Mouse (Mus musculus) olfactory bulb, adult 2 months (tissue): ENCODE data around the gene Dip2c.

Experiments
- CTCF ChIP-seq: fragments of 200-500 bp; IDR thresholded peaks from 2 replicates; pipeline ENCODE4 v1.5.1; 2012; ENCODE audit warnings: low read depth, mild to moderate bottlenecking, low read length, moderate library complexity; ENCODE audit not compliant: insufficient read depth
- POLR2A ChIP-seq: fragments of 200-500 bp; IDR thresholded peaks from 2 replicates; pipeline ENCODE4 v1.6.1; 2012; ENCODE audit warnings: mild to moderate bottlenecking, low read depth, low read length, moderate library complexity; ENCODE audit not compliant: insufficient read depth

- TF ChIP-seq POLR2A (no peak), CTCF (no peak)
Observed at GRCm38 (mm10) chr13:9611229-9611628, 334.9 kb downstream of the Dip2c start.
